Mouse (Mus musculus) liver, embryonic 14.5 days (tissue): ENCODE results near the gene Urah.

ENCODE experiments used
- CTCF ChIP-seq: IDR thresholded peaks from 2 replicates; pipeline ENCODE4 v1.5.1; 2016; ENCODE audit warnings: antibody characterized with exemption, low read depth, control low read depth
- EP300 ChIP-seq: IDR thresholded peaks from 2 replicates; pipeline ENCODE4 v1.6.1; 2016; ENCODE audit warnings: antibody characterized with exemption, low read depth

DNA sequence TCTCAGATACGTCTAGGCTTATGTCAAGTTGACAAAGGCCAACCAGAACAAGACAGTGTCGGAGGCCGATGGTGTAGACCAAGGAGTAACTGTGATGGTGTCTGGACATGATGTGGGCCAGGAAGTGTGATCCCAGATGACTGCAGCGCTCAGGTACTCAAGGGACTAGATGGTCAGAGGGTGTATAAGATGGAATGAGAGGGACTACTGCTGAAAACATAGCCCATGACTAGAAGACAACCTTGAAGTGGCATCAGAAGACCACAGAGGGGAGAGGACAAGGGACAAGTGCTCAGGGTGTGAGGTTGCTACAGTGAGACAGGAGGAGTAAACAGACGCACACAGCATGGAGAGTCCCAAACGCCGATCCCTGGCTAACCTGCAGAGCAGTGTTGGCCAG, 9.0 kb downstream of the Urah start:
- TF ChIP-seq CTCF = no peak
- TF ChIP-seq EP300 = no peak
